Mouse (Mus musculus) c-Kit-positive CD71-positive TER-119-positive erythroid progenitor cells, embryonic 14.5 days (primary cell): ENCODE measurements around the gene Ccdc62.
A peak's percentile ranks its signal among the peaks of the same experiment; 100 is the strongest.

ENCODE experiments used
- DNase-seq: peaks from one replicate; pipeline ENCODE4 v3.0.0-alpha.2; 2013; ENCODE audit warnings: low spot score

Ccdc62 gene

DNA sequence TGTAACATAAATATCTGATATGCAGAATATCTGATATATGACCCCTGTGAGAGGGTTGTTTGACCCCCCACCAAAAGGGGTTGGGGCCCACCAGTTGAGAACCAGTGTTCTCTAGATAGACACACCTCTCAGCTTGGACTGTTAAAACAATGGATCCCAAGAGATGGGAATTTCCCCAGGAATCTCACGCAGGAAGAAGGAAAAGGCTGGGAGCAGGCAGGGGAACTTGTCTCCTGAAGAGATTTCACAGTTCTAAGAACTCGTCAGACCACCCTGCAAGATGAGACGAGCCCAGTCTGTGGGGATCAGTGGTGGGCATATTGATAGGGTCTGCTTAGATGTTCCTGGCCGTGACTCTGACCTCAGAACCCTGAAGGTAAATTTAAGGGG, 49.5 kb downstream of the Ccdc62 start:
- DNase-seq, result no peak

DNA sequence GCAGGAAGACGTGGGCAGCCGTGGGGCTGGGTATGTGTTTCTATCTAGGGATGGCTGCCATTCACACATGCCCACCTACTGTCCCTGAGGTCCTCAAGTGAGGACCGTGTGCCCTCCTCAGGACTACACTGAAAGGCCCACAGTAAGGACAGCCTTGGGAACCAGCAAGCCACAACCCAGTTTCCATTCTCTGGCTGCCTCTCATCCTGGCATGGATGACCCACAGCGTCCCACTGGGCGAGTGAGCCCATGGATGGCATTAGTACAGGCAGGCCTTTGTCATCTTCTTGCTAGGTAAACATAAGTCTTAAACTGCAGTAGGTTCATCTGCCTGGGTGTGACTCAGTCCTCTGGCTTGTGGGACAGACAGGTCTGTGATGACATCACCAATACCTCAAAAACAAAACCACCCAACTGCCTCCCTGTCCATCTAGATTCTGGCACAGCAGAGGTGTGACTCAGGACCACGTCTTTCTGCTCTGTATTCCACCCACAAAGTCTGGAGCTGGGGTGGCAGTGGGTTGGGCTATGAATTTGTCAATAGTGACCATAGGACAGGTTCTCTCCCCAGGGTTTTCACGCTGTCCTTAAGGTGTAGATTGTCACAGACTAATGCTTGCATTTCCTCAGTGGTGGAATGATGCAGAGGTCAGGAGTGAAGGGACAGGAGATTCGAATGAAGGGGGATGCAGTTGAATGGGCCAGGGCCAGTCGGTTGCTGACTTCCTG, 50.2 kb downstream of the Ccdc62 start:
- no peak for DNase-seq

DNA sequence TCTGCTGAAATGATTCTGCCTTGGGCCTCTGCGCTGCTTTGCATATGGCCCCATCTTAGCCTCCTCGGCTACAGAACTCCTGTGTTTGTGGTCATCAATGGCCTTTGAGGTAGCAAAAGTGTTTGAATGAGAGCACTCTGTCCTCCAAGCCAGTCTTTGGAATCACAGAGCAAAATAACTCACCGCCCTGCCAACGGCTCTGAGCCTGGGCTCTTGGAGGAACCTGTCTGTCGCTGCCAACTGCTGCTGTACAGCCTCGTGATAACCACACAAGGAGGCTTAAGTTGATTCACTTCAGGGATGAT, 50.7 kb downstream of the Ccdc62 start:
- DNase-seq, result no peak

DNA sequence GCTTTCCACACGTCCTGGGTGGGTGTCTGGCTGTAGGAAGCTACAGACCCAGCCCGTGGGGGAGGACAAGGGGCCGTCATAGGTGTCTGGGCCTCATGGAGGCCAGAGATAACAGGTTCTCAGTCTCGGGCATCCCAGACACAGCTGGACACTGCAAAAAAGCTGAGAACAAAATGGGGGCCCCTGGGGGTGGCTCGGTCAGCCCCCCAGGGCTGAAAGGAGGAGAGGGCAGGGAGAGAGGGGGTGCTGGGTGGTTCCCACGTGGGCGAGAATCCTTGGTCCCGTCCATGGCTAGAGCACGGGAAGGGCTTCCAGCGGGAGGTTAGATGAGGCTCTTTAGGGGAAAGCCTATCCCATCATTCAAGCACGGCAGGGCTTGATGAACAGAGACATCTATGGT, 52.4 kb downstream of the Ccdc62 start:
- no peak for DNase-seq

DNA sequence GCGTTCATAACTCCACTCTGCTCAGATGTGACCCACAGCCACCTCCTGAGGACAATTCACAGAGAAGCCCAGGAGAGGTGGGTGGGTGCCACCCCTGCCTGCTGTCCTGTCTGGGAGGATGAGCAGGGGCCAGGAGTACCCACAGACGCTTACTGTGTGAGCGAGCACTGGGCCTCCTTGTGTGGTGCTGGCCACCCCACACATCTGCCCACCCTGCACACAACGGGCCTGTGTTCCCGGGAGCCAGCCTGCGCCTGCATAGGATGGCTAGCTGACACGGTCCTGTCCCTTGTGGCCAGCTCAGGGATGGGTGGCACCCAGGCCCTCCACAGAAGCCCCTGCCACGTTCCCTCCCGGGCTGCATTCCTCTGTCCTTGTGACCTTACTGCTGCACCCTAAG, 55.0 kb downstream of the Ccdc62 start:
- DNase-seq, result no peak

DNA sequence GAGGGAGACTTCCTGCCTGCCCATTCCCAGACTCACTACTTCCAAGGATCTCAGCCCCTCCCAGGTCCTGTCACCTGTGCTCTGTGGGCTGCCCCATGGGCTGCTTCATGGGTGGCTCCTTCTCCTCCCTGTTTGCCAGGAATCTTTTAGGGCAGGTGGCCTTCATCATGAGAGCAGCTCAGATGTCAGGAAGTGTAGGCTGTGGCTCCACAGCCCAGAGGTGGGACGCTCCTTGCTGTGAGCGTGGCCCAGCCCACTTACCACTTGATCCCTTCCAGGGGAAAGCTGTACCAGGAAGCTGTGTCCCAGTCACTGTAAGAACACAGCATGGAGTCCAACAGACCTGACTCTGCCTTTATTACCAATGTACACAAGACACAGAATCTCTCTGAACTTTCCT, 56.4 kb downstream of the Ccdc62 start:
- no peak for DNase-seq

DNA sequence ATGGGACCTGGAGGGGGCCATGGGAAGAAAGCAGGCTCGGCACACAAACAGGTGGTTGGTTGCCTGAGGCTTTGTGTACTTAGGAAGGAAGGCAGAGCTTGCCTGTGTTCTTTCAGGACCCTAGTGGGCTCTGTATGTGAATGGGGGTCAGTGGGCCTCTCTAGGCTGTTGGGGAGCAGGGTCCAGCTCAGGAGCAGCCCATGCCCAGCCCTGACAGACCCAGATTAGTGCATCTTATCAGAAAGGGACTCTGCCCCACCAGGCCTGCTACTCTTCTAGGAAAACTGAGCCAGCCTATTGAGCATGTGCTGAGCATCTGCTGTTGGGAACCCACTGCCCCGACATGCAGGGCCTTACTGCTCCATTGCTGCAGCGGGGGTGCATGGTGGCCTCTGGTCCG, 57.0 kb downstream of the Ccdc62 start:
- DNase-seq, result no peak

DNA sequence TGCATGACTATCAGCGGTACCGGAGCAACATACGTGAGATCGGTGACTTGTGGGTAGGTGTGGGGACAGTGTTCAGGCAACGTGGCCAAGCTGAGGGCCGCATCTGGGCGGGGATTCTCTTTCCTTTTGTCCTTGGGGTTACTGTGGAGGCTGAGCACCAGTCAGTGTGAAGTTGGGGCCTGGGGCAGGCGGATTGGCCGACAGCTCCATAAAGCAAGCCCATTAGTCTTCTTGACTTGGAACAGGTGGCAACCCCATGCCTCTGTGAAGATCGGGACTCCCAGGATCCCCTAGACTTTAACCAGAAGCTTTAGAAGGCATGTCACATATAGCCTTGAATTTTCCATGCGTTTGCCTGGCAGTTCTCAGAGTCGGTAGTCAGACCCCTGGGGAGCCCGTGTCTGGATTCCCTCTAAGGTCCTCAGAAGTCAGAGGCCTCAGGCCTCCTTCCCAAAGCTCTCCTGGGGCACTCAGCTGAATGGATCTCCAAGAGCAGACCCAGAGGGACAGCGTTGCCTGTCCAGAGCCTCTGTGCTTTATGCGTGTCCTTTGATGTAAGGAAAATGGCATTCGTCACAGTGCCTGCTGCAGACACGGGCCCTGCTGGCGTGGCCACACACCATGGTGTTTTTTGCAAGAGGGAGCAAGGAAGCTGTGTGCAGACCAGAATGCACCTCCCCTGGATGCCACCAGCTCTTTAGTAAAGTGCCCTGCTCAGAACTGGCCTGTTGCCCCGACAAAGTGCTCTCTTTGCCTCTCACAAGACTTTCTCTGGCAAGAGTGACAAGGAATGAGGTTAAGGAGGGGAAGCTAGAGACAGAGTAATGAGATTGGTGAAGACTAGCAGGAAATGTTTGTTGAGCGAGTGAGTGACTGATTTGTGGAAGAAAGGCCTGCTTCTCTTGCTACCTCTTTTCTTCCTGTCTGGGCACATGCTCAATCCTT, 59.7 kb downstream of the Ccdc62 start:
- no peak for DNase-seq

DNA sequence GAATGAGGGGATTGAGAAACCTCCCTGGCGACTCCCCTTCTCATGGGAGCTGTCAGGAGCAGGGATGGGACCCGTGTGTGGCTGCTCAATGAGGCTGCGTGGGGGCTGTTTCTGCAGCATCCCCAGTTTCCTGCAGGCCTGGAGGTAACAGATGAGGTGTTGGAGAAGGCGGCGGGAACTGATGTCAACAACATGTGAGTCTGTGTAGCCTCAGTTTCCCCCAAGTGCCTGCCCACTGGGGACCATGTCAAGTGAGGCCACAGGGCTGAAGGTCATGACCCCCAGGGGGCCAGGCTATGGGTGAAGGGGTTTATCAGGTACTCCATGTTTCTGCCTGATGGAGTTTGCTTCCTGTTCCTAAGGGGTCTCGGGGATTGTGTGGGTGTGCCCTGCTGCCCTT, 60.8 kb downstream of the Ccdc62 start:
- DNase-seq, result no peak

DNA sequence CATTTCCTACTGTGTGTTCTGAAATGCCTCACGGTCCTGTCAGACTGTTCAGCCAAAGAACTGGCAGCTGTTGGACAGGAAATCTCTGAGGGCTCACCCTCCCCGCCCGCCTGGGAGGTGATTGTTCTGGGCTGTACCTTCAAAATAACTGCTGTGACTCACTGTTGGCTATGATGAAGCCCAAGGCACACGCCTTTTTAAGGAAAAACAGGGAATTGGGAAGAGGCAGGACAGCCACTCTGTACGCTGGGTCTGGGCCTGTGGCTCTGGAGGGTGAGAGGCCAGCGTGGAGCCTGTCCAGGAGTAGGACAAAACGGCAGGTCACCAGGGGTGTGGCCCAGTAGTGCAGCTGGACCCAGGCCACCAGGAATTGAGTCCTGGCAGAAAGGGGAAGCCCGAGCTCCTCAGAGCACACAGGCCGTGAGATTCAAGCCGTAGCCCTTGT, 61.7 kb downstream of the Ccdc62 start:
- DNase-seq, result no peak

DNA sequence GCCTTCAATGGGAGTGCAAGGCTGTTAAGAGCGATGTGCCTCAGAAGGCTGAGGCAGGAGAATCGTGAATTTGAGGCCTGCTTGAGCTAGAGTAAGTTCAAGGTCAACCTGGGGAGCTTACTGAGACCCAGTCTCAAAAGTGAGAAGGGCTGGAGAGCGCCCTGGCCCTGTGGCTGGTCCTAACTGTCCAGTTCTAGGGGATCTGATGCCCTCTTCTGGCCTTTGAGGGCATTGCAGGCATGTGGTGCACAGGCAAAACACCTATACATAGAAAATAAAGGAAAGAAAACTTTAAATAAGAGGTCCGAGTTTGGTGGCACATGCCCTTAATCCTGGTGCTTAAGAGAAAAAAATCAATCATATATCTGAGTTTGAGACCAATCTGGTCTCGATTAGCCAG, 62.3 kb downstream of the Ccdc62 start:
- DNase-seq, result peak; percentile 66

DNA sequence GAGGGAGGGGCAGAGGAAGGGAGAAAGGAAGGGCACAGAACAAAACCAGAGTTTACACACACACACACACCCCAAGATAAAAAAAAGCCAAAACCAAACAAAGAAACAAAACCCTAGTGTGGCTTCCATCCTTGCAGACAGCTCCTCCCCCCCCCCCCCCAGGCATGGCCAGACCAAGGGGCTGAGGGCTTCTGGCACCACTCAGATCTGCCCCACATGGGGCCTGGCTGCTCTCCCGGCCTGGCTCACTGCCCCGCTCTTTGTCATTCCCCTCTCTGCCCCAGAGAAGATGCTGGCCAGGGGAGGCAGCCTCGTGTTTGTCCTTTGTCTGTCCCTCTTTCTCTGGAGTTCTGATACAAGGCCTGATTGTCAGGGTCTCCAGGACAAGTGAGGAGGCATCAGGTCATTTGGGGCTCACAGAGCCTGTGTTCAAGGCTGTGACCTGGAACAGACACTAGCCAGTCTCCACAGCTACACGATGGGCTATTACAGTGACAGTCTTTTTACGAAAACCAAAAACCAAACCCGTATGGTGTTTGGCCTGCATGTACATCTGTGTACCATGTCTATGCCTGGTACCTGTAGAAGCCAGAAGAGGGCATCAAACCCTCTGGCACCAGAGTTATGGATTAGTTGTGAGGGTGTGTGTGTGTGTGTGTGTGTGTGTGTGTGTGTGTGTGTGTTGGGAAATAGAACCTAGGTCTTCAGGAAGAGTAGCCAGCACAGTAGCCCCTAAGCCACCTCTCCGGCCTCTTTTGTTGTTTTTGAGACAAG, 63.0 kb downstream of the Ccdc62 start:
- DNase-seq, result no peak

DNA sequence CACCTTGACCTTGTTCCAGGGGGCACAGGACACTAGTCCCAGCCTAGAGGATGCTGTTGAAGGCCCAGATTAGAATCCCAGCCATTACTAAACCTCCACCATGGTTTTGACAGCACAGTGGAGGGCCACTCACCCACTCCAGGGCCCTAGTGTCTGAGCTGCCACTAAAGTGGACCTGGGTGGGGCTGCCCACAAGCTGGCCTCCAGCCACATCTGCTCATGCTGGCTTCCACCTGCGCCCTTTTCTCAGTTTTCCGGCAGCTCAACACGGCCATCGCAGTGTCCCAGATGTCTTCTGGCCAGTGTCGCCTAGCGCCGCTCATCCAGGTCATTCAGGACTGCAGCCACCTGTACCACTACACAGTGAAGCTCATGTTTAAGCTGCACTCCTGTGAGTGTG, 64.0 kb downstream of the Ccdc62 start:
- DNase-seq, result no peak

DNA sequence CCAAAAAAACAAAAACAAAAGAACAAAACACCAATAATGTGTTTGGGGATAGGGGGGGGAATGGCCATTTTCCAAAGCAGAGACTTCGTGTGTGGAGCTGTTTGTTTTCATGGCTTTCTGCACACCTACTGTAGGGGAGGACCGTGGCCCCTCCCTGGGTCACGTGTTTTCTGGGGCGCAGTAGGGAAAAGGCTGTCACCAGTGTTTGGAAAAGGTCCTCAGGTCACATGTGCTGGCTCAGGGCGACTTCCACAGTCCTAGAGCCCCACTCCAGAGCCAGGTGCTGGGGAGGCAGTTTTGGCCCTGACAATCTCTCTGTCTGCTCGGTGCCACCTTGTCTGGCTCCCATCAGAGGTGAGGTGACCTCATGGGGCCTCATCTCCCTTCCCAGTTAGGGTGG, 64.9 kb downstream of the Ccdc62 start:
- no peak for DNase-seq

DNA sequence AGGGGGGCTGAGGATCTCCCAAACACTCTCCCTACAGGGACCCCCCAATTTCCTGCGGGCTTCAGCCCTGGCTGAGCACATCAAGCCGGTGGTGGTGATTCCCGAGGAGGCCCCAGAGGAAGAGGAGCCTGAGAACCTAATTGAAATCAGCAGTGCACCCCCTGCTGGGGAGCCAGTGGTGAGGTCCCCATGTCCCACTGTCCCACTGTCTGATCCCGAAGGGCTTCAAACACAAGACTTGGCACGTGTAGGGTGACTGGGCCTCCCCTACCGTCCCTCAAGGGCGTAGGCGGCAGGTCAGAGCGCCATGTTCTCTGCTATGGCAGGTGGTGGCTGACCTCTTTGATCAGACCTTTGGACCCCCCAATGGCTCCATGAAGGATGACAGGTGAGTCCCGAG, 65.7 kb downstream of the Ccdc62 start:
- DNase-seq, result no peak

DNA sequence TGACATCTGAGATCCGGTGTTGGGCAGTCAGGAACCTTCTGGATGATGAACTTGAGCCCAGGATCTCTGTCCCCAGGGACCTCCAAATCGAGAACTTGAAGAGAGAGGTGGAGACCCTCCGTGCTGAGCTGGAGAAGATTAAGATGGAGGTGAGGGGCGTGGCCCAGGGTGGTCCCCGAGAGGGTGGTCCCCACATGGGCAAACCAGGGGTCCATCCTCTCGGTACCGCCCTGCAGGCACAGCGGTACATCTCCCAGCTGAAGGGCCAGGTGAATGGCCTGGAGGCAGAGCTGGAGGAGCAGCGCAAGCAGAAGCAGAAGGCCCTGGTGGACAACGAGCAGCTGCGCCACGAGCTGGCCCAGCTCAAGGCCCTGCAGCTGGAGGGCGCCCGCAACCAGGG, 66.2 kb downstream of the Ccdc62 start:
- DNase-seq, result no peak

DNA sequence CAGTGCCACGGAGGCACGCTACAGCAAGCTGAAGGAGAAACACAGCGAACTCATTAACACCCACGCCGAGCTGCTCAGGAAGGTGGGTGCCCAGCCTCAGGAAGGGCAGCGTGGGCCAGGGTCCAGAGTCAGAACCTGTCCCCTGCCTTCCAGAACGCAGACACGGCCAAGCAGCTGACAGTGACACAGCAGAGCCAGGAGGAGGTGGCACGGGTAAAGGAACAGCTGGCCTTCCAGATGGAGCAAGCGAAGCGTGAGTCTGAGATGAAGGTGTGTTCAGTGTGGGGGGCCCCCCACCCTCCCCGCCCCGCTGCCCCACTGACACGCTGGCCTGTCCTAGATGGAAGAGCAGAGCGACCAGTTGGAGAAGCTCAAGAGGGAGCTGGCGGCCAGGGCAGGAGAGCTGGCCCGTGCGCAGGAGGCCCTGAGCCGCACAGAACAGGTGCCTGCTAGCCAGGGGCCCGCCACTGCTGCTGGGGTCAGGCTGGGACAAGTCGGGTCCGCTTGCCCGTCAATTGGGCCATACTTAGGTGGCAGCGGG, 66.8 kb downstream of the Ccdc62 start:
- DNase-seq, result no peak

DNA sequence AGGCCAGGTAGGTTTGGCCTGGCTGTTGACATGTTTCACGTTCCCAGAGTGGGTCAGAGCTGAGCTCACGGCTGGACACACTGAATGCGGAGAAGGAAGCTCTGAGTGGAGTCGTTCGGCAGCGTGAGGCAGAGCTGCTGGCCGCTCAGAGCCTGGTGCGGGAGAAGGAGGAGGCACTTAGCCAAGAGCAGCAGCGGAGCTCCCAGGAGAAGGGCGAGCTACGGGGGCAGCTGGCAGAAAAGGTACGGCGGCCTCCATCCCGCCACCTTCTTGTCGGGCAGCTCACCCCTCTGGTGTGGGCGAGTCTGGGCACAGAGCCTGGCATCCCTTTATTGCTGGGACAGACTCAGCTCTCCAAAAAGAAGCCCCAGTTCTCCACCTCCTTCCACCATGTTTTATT, 67.3 kb downstream of the Ccdc62 start:
- DNase-seq, result no peak

DNA sequence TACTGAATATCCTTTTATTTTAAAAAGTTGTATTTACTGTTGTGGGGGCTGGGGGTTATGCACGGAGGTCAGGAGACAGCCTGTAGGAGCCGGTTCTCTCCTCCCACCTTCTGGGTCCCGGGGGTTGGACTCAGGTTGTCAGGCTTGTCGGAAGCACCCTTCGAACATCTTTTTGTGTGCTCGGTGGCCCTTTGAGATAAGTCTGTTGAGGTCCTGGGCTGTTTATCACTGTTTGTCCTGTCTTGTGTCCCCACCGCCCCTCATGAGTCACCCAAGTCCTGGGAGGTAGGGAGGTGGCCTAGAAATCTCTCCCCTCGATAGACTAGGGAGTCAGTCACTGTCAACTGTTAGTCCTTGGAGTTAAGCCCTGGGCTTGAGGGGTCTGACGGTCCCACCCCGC, 67.9 kb downstream of the Ccdc62 start:
- DNase-seq, result peak; percentile 34

DNA sequence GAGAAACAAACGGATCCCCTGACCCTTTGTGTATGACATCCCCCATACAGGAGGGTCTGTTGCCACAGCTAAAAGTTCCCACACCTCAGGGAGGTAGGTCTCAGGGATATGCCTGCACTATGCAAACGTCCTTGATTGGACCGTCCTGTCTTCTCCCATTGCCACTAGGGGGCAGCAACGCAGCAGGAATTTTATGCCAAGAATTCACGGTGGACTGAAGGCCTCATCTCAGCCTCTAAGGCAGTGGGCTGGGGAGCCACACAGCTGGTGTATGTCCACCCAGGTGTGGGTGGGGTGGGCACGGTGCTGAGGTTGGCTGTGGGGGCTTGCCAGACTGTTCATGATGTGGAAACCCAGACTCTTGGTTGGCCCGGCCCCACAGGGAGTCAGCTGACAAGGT, 70.3 kb downstream of the Ccdc62 start:
- peak; percentile 89 for DNase-seq

DNA sequence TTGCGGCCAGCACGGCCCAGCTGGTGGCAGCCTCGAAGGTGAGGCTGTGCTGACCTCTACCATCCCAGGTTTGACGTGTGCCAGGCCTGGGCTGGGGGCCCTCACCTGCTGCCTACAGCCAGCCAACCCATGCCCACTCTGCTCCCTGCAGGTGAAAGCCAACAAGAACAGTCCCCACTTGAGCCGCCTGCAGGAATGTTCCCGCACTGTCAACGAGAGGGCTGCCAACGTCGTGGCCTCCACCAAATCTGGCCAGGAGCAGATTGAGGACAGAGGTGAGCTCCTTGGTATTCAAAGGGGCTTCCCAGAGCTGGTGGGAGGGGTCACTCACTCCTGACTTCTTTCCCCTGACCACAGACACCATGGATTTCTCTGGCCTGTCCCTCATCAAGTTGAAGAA, 70.8 kb downstream of the Ccdc62 start:
- no peak for DNase-seq

DNA sequence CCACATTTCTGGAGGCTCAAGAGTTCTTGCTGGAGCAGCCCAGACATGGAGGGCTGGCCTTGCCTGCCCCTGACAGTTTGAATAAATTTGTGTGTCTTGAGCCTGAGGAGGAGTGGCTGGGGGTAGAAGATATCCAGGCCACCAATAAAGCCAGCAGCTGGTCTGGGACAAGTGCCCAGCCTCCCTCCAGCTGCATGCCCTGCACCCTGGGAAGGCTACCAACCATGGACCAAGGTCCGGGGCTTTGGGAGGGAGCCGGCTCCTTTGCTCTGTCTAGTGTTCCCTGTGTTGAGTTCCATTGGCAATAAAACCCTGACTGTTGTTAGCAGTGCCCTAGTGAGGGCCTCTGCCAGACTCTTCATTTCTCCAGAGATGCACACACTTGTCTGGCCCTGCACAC, 72.4 kb downstream of the Ccdc62 start:
- no peak for DNase-seq

DNA sequence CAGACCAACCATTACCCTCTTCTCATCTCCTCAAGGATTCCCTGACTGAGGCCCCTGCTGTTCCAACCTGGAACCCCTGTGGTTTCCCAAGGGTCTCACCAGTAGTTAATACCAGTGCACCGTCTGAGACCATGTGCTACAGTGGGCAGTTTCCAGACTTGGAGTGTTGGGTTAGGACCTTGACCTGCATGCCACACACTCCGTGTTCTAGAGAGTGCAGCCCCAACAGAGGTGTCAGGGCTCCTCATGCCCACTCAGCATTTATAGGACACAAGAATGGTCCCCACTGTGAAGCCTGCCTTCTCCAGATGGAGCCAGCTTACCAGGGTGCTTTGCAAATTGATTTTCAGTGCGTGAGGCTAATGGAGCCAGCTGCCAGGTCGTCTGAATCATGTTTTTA, 72.9 kb downstream of the Ccdc62 start:
- DNase-seq, result no peak
